Mouse (Mus musculus) brain, embryonic 14.5 days (tissue): Measurements from ENCODE around the gene Cmtr2.

Source experiments
- CTCF ChIP-seq: fragments of 200-500 bp; IDR thresholded peaks from 2 replicates; pipeline ENCODE4 v1.5.1; 2012; ENCODE audit warnings: inconsistent platforms, mild to moderate bottlenecking, moderate library complexity, borderline replicate concordance; ENCODE audit not compliant: insufficient read depth, insufficient read length; ENCODE audit errors: extremely low read depth
- POLR2A ChIP-seq: fragments of 200-500 bp; IDR thresholded peaks from 2 replicates; pipeline ENCODE4 v1.6.1; 2012; ENCODE audit warnings: mild to moderate bottlenecking, inconsistent platforms, borderline replicate concordance; ENCODE audit not compliant: poor library complexity, insufficient read depth, insufficient read length, severe bottlenecking; ENCODE audit errors: extremely low read depth

GRCm38 (mm10) chr8:110218511-110218910 is 3.0 kb downstream of the Cmtr2 start:
- TF ChIP-seq CTCF = no peak
- no peak for TF ChIP-seq POLR2A
